Mouse (Mus musculus): Measurements from ENCODE around the gene Olig1.

DNA sequence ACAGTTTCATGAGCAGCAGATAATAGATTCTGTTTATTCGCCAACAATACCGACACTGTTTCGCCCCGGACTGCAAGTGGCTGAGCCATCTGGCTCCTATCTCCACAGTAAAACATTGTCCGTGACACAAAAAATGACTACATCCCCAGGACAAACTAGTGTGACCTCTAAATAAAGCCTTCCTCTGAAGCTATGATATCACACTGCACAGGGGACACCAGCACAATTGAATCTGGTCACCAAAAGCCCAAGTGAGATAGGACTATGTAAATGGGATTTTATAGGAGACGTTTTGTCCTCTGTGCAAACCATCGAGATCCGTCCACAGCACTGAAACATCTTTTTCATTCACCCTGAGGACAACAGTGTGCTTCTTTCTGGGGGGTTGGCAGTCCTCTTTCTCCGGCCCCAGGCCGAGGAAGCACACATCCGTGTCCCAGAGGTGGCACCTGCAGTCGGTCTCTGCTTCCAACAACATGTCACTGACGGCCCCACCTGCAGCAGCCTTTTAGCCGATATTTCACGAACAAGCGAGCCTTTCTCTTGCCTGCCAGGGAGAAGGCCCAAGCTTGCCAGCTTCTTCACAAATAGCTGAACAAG, 36.0 kb downstream of the Olig1 start:
- TF ChIP-seq CTCF (IDR thresholded peaks at IDR 0.05; ENCODE audit: extremely low read depth, insufficient read length, insufficient replicate concordance, low read depth, low read length) (no peak), POLR2A (IDR thresholded peaks at IDR 0.05; ENCODE audit: low read depth, low read length) (no peak)

Data from small intestine, adult 2 months (tissue).